Mouse (Mus musculus): ENCODE measurements around the gene Chd5. TPM values are rescaled to one million over a fixed set of nuclear protein-coding genes. Genes with fewer than 3 reads are reported as not detected.

The Chd5 gene
- under 1 TPM; 0.18 to 0.27 TPM for total RNA-seq (2021)
- long read RNA-seq, experiment 1 = 0 reads
- long read RNA-seq, experiment 2 = 0 reads

DNA sequence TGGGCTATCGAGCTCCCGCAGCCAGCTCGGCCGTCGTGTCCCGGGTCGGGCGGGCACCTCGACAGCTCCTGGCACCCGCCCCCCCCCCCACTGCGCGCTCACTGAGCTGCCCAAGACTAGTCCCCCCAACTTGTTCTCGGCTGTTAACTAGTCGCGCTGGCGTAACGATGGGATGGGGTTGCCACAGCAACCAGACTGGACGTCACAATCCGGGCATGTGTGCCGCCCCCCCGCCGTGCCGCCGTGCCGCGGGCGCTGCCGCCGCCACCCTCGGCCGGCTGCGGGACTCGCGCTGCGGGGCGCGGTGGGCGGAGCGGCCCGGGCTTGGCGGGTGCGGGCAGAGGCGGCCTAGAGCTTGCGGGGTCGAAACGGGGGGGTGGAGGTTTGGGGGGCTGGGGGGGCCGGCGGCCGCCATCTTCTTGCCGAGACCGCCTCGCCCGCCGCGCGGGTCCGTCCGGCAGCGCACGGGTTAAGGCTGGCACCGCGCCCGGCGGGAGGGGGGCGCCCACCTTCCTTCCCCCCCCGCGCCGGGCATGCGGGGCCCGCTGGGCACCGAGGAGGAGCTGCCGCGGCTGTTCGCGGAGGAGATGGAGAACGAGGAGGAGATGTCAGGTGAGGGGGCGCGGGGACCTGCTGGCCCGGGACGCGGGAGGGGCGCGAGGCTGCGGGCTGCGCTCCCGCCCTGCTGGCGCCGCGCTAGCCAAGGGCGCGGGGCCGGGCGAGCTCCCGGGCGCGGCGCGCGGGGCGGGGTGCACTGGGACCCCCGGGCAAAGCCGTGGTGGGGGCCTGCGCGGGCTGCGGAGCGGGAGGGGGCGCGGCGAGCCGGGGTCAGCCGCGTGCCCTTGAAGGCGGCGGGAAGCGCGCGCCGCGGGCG is at the start of gene Chd5:
TSS of gene Chd5 (plus strand) at position 233 of the 874 bp plus-strand sequence.
- no peak for DNase-seq (ENCODE audit: low spot score in 2 of 2)

DNA sequence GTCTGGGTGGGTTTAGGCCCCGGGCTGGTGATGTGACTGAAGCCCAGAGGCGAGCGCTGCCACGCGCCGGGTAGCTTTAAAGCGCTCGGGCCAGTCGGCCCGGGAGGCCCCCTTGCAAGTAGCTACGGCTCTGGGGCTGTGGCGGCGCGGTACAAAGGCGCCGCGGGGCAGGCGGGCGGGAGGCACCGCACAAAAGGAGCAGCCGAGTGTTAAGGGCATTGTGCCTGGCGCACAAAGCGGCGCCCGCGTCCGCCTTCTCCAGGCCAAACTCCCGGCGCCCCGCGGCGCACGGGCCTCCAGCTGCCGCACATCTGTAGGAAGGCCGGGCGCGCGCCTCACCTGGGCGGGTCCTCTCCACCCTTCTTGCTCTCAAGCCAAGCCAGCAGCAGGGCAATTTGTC is 48.1 kb upstream of the Chd5 start:
- DNase-seq (ENCODE audit: low spot score in 2 of 2) = no peak

DNA sequence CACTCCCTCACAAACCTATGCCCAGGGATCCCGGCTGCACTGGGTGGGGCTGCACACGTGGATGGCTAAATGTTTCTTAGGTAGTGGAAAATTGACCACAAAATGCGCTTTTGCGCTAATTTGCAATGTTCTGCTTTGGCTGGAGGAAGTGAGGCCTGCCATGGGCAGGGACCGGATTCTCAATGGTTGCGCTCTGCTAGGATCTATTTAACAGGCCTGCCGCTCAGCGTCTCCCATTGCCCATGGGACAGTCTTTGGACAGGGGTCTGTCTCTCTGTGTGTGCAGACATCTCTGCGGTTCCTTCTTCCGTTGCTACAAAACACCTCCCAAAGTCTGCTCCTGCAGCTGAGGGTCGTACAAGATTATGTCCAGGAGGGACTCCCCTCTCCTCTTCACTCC is 47.5 kb upstream of the Chd5 start:
- DNase-seq (ENCODE audit: low spot score in 2 of 2) = no peak

GRCm38 (mm10) chr4:152291562-152291961 is 46.9 kb upstream of the Chd5 start, which contains the start of gene Hes3:
Hes3 (minus strand) TSS chr4:152291662.
- no peak for DNase-seq (ENCODE audit: low spot score in 2 of 2)

DNA sequence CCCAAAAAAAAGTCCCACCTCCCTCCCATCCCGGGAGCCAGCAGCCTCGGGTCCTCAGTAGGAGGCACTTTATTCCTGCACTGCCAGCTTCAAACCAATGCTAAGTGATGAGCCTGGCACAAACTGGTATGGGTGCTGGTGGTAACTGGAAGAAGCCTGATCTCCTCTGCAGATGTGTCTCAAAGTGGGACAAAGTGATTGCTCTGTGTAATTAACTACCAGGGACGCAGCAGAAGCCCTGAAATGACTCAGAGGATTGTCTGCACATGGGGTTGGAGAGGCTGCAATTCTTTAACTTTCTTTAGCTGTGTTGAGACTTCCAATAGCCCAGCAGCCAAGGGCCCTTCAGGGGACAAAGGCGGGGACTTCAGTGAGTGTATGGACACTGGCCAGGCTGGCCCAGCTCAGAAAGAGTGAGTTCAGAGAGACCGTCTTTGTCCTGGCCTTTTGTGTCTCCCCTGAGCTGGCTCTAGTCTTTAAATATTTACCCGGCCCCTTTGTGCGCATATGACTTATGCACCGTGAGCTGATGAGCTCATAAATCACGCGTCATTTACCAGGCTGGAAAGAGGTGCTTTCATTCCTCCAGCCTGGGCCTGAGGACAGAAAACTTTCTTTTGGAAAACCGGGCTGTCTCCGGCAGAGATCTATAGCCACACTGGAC is 46.2 kb upstream of the Chd5 start:
- DNase-seq (ENCODE audit: low spot score in 2 of 2) = no peak

DNA sequence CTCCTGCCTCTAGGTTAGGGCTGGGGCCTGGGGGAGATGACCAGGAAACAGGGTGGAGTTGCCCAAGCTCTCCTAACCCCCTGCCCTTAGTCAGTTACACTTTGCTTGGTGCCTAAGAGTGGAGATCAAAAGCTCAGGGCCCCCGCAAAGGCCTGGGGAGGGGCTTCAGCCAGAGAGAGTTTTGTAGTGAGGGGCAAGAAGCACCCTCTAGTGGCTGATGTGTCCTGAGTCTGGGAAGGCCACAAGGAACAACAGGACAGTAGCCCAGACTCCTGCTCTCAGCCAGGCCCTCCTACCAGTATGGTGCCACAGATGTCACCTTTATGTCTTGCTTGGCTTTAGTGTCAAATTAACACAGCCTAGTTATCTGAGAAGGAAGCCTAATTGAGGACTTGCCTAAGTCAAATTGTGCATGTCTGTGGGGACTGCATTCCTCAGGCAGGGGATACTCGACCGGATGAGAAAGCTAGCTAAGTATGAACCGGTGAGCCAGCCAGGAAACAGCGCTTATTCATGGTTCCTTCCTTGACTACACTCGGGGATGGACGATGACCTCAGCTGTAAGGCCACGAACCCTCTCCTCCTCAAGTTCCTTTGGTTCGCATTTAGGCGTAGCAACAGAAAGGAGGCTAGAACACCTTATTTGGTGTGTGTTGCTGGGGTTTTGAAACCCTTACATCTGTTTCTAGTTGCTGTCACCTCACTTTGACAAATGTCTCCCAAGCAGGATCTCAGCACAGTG is 44.1 kb upstream of the Chd5 start:
- DNase-seq (ENCODE audit: low spot score in 2 of 2) = no peak

DNA sequence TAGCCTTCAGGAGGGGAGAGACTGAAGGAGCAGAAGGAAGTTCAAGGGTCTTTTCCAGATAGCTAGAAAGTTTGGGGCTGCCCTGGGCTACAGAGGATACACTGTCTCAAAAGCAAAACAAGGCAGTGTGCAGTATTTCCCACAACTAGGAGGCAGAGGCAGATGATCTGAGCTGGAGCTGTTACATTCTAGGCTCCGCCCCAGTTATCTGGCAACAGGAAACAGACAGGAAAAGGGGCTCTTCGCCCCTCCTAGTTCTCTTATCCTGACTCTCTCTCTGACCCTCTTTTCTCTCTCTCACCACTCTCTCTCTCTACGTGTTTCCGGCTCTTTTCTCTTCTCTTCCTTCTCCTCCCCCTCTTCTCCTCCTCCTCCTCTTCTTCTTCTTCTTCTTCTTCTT is 42.5 kb upstream of the Chd5 start:
- DNase-seq (ENCODE audit: low spot score in 2 of 2) = no peak

- DNase-seq (ENCODE audit: low spot score in 2 of 2) = no peak
Observed at GRCm38 (mm10) chr4:152296371-152296770, 42.1 kb upstream of the Chd5 start.

GRCm38 (mm10) chr4:152296874-152297861 is 41.3 kb upstream of the Chd5 start, which contains the start of gene Icmt:
Icmt (plus strand) TSS chr4:152297227.
- peak; percentile 100 for DNase-seq (ENCODE audit: low spot score in 2 of 2)

DNA sequence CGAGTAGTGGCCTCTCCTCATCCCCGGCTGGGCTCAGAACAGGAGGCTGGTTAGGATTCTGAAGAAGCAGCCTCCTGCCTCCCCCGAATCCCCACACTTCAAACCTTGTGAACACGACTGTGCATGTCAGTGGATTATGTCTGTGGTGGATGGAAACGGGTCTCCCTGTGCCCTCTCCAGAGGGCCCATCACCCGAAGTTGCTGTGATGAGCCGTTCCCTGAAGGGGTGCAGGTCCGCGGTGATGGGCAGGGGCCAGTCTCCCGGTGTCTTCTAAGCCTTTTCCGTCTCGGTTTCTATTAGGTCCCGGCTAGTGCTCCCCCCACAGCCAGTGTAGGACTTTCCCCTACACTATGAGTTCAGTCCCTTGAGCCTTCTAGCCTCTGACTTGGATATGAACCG is 39.6 kb upstream of the Chd5 start:
- no peak for DNase-seq (ENCODE audit: low spot score in 2 of 2)

DNA sequence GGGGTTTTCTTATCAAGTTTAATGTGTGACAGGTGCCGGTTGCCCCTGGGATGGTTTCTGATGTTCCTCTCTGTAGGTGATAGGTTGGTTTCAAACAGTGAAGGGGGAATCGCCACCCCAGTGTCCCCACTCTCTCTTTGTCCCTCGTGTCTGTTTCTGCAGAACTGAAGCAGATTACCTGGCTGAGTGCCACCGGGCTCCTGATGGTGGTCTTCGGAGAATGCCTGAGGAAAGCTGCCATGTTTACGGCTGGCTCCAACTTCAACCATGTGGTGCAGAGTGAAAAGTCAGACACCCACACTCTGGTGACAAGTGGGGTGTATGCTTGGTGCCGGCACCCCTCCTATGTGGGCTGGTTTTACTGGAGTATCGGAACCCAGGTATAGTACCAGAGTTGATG is 38.1 kb upstream of the Chd5 start:
- no peak for DNase-seq (ENCODE audit: low spot score in 2 of 2)

DNA sequence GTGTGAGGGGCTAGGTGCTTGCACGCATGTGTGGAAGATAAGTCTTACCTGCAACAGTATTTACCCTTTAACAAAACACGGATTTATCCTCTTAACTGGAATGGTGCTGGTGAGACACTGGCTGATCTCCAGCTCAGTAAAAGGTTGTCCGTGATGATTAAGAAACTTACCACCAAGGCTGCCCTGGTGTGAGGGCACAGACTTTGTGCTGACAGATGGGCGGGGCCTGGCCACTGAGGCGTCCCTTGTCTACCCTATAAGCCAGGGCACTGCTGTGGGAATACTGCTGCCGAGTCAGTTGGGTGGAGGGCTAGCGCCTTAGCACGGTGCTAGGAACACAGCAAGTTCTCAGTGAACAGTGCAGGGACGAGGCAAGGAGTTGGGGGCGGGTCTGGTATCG is 36.4 kb upstream of the Chd5 start:
- DNase-seq (ENCODE audit: low spot score in 2 of 2) = no peak

GRCm38 (mm10) chr4:152303172-152303571 is 35.3 kb upstream of the Chd5 start:
- DNase-seq (ENCODE audit: low spot score in 2 of 2) = no peak

DNA sequence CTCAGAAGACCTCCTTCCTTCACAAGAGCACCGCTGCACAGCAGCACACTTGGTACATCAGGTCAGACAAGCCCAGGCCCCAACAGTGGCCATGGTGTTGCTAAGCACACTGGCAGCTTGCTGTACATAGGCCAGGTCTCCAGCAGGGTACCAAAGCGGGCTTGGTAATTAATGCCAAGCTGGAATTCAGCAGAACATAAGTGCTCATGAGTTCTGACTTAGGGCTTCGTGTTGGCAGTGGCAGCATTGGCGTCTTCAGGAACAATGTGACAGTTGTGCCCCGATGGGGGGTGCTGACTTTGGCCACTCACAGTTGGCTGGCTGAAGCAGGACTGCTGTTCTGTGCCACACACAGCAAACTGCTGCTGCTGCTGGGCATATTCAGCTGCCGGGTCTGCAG is 33.8 kb upstream of the Chd5 start:
- no peak for DNase-seq (ENCODE audit: low spot score in 2 of 2)

DNA sequence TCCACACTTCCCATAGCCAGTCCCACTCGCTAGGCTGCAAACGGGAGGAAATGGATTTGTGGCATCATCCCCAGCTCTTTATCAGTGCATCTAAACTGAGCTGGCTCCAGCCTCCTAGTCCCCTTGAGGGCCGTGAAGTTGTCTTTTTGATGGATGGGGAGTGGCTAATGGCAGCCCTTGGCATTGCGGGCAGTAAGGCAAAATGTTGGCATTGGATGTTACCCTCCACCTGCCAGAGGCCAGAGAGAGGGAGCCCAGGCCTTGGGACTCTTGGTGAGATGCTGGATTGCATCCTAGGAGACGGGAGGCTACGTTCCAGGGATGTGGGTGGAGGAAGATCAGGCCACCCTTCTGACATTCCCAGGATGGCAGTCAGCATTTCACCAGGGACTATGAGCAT is 32.5 kb upstream of the Chd5 start:
- no peak for DNase-seq (ENCODE audit: low spot score in 2 of 2)

GRCm38 (mm10) chr4:152307542-152307941 is 30.9 kb upstream of the Chd5 start:
- DNase-seq (ENCODE audit: low spot score in 2 of 2) = no peak

DNA sequence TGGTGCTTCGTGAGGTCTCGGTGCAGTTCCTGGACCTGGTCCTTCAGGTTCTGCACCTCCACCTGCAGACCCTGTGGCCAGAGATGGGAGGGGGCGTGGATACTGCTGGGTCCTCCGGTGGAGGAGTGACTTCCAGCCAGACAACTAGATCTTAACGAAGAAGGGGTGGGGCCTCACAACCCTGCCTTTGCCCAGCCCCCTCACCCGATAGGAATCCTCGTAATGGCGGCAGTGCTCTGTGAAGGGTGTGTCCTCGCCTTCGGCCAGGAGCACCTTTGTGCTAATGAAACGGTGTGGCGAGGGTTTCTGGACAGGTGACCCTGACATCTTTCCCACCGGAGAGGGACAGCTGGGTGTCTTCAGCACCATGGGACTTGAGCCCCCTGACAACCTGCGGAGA is 26.3 kb upstream of the Chd5 start:
- no peak for DNase-seq (ENCODE audit: low spot score in 2 of 2)

- DNase-seq (ENCODE audit: low spot score in 2 of 2) = no peak
Observed at GRCm38 (mm10) chr4:152313211-152313632, 25.2 kb upstream of the Chd5 start.

- DNase-seq (ENCODE audit: low spot score in 2 of 2) = no peak
Observed at GRCm38 (mm10) chr4:152313934-152314333, 24.5 kb upstream of the Chd5 start.

DNA sequence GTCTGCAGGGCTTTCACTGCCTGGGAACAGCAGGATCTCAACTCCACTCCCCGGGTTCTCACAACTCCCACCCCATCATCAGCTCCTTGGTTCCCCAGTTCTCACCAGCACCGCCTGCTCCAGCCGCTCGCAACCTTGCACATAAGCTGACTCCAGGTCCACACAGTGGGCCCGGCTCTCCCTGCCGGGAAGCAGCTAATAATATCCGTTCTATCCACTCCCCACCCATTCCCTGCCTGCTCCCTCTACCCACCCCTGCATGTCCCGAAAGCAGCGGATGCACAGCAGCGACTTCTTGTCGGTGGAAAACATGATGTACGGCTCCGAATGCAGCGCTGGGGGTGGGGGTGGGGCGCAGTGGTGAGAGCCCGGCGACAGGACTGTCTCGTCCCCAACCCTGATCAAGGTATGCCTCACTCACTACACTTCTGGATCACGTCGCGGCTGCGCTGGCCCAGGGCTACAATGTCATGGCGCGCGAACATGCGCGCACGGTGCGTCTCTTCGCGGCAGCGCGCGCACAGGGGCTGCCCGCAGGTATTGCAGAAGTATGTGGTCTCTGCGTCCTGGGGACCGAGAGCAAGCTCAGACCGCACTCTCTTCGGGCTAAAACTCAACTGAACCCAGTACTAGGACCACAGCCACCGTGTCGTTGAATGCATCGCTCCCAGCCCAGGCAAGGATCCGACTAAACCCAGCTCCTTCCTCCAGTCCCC is 22.8 kb upstream of the Chd5 start:
- no peak for DNase-seq (ENCODE audit: low spot score in 2 of 2)
